Mouse (Mus musculus): ENCODE measurements at regions not wholly inside any gene's neighbourhood (a gene's known extent, or its start where the extent isn't known, plus 50 kb on each side); places are given as distances from the start of the nearest gene placed in this dataset.

DNA sequence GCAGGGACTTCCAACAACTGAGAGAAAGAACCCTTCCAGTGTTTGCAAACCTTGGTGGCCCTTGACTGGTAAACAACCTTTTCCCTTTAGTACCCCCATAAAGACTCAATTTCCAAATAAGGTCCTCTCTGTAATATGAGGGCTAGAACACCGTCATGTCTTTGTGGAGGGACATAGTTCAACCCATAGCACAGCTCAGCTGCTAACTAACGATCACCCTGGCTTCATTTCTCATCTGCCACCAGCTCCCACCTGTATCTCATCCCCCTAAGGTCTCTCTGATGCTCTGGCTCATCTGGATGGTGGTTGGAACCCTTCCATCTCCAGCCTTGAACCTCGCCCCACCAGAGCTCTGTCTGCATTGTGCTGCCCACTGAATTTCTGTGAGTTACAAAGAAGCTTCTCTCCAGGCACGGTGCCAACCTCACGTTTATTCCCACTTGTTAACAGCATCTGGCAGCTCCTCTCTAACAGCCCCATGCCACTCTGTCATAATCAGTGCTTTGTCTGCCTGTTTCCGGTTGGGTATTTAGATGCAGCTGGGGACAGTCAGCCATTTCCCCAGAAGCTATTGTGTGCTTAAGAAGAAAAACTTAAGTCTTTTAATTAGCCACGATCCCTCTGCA is 137.0 kb upstream of the Cdh5 start:
- H3K36me3 ChIP-seq (ENCODE audit: control insufficient read depth, insufficient read depth, low read length) = no peaks in the 10 kb centered on the region
- ATAC-seq (ENCODE audit: low FRiP score) (no peak), DNase-seq (ENCODE audit: low spot score, missing footprints) (no peak)
- H3K4me1 ChIP-seq (ENCODE audit: control insufficient read depth, insufficient read depth, low read length) = no peaks in the 10 kb centered on the region
- WGBS = 76% methylated on average over 7 of the region's 7 CpGs
- no peaks in the 10 kb centered on the region for H3K27me3 ChIP-seq (ENCODE audit: control insufficient read depth, insufficient read depth, low read length)
- H3K9me3 ChIP-seq (ENCODE audit: control insufficient read depth, low read length) = no peaks in the 10 kb centered on the region
- no peak overlapping the region for H3K27ac ChIP-seq (ENCODE audit: low read depth, low read length)
- no peak overlapping the region for H3K9ac ChIP-seq (ENCODE audit: low read length)
- no peak overlapping the region for H3K4me2 ChIP-seq
- H3K4me3 ChIP-seq (ENCODE audit: low read depth, low read length) = no peak overlapping the region

DNA sequence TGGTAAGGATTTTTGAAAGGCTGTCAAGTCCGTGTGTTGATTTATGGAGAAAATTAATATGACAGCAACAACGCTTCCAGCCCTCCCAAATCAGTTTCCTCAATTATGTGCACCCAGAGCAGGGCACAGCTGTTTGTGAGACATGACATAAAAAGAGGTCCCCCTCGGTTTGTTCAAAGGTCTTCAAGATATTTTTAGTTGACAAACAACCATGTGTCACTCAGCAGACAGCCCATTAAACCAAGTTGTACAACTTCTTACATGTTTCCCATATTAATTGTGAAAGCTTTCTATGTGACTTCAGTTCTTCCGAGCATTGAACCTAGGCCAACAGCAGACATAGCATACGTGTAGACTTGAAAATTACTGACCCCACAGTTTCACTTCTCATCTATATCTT is 131.5 kb upstream of the Cdh5 start:
- ATAC-seq (ENCODE audit: low FRiP score) (no peak), DNase-seq (ENCODE audit: low spot score, missing footprints) (no peak)
- H3K9ac ChIP-seq (ENCODE audit: low read length) = no peak overlapping the region
- no peak overlapping the region for H3K27ac ChIP-seq (ENCODE audit: low read depth, low read length)
- H3K27me3 ChIP-seq (ENCODE audit: control insufficient read depth, insufficient read depth, low read length) = no peaks in the 10 kb centered on the region
- H3K4me3 ChIP-seq (ENCODE audit: low read depth, low read length) = no peak overlapping the region
- no peak overlapping the region for H3K4me2 ChIP-seq
- no peaks in the 10 kb centered on the region for H3K36me3 ChIP-seq (ENCODE audit: control insufficient read depth, insufficient read depth, low read length)
- 89% methylated on average over 5 of the region's 5 CpGs for WGBS
- no peaks in the 10 kb centered on the region for H3K4me1 ChIP-seq (ENCODE audit: control insufficient read depth, insufficient read depth, low read length)
- H3K9me3 ChIP-seq (ENCODE audit: control insufficient read depth, low read length) = no peaks in the 10 kb centered on the region

GRCm38 (mm10) chr8:103970511-103970910 is 130.9 kb upstream of the Cdh5 start:
- no peak for ATAC-seq (ENCODE audit: low FRiP score)
- H3K9ac ChIP-seq (ENCODE audit: low read length) = no peak overlapping the region

GRCm38 (mm10) chr8:103970966-103971365 is 130.5 kb upstream of the Cdh5 start:
- Histone ChIP-seq H3K4me1 (ENCODE audit: control insufficient read depth, insufficient read depth, low read length) (no peaks in the 10 kb centered on the region), H3K27ac (ENCODE audit: low read depth, low read length) (no peak overlapping the region), H3K27me3 (ENCODE audit: control insufficient read depth, insufficient read depth, low read length) (no peaks in the 10 kb centered on the region), H3K4me3 (ENCODE audit: low read depth, low read length) (no peak overlapping the region), H3K9me3 (ENCODE audit: control insufficient read depth, low read length) (no peaks in the 10 kb centered on the region), H3K4me2 (no peak overlapping the region), H3K9ac (ENCODE audit: low read length) (no peak overlapping the region), H3K36me3 (ENCODE audit: control insufficient read depth, insufficient read depth, low read length) (no peaks in the 10 kb centered on the region)
- WGBS = 93% methylated on average over 4 of the region's 4 CpGs
- ATAC-seq (ENCODE audit: low FRiP score) (no peak), DNase-seq (ENCODE audit: low spot score, missing footprints) (no peak)

More at GRCm38 (mm10) chr8:103970511-103970910, 130.9 kb upstream of the Cdh5 start:
- Histone ChIP-seq H3K27me3 (ENCODE audit: control insufficient read depth, insufficient read depth, low read length) (no peaks in the 10 kb centered on the region), H3K36me3 (ENCODE audit: control insufficient read depth, insufficient read depth, low read length) (no peaks in the 10 kb centered on the region), H3K4me1 (ENCODE audit: control insufficient read depth, insufficient read depth, low read length) (no peaks in the 10 kb centered on the region), H3K4me2 (no peak overlapping the region), H3K27ac (ENCODE audit: low read depth, low read length) (no peak overlapping the region), H3K4me3 (ENCODE audit: low read depth, low read length) (no peak overlapping the region), H3K9me3 (ENCODE audit: control insufficient read depth, low read length) (no peaks in the 10 kb centered on the region)
- no peak for DNase-seq (ENCODE audit: low spot score, missing footprints)
- 86% methylated on average over 3 of the region's 3 CpGs for WGBS

DNA sequence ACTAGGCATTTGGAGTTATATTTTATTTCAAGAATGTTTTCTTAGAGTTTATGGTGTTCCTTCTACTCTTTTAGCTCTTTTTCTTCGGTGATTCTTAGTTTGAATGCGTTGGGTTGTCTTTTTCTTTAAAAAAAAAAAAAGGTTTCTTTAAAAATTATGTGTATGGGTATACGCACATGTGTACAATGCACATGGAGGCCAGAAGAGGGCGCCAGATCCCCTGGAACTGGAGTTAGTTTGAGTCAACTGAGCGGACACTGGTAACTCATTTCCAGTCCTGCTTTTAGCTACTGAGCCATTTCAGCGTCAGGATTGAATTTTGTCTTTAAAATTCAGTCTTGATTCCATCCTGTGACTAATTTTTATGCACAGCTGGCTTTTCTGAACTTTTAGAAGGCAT is 124.9 kb upstream of the Cdh5 start:
- DNase-seq (ENCODE audit: low spot score, missing footprints) (no peak), ATAC-seq (ENCODE audit: low FRiP score) (no peak)
- Histone ChIP-seq H3K9me3 (ENCODE audit: control insufficient read depth, low read length) (no peaks in the 10 kb centered on the region), H3K4me1 (ENCODE audit: control insufficient read depth, insufficient read depth, low read length) (no peaks in the 10 kb centered on the region), H3K4me2 (no peak overlapping the region), H3K27ac (ENCODE audit: low read depth, low read length) (no peak overlapping the region), H3K9ac (ENCODE audit: low read length) (no peak overlapping the region), H3K36me3 (ENCODE audit: control insufficient read depth, insufficient read depth, low read length) (no peaks in the 10 kb centered on the region), H3K27me3 (ENCODE audit: control insufficient read depth, insufficient read depth, low read length) (no peaks in the 10 kb centered on the region), H3K4me3 (ENCODE audit: low read depth, low read length) (no peak overlapping the region)
- 77% methylated on average over 6 of the region's 6 CpGs for WGBS

- Histone ChIP-seq H3K36me3 (ENCODE audit: control insufficient read depth, insufficient read depth, low read length) (no peaks in the 10 kb centered on the region), H3K27me3 (ENCODE audit: control insufficient read depth, insufficient read depth, low read length) (no peaks in the 10 kb centered on the region), H3K9me3 (ENCODE audit: control insufficient read depth, low read length) (no peaks in the 10 kb centered on the region), H3K4me2 (no peak overlapping the region), H3K9ac (ENCODE audit: low read length) (no peak overlapping the region), H3K27ac (ENCODE audit: low read depth, low read length) (no peak overlapping the region), H3K4me1 (ENCODE audit: control insufficient read depth, insufficient read depth, low read length) (peaks cover 1% of the 10 kb centered on the region; the same call in 1 of the 2 replicates), H3K4me3 (ENCODE audit: low read depth, low read length) (no peak overlapping the region)
- ATAC-seq (ENCODE audit: low FRiP score) = no peak
- 90% methylated on average over 5 of the region's 5 CpGs for WGBS
- no peak for DNase-seq (ENCODE audit: low spot score, missing footprints)
Measured at GRCm38 (mm10) chr8:103978948-103979347, 122.5 kb upstream of the Cdh5 start.

GRCm38 (mm10) chr8:103983860-103984594 is 117.4 kb upstream of the Cdh5 start:
- 46% methylated on average over 11 of the region's 11 CpGs for WGBS
- no peak overlapping the region for H3K4me3 ChIP-seq (ENCODE audit: low read depth, low read length)

DNA sequence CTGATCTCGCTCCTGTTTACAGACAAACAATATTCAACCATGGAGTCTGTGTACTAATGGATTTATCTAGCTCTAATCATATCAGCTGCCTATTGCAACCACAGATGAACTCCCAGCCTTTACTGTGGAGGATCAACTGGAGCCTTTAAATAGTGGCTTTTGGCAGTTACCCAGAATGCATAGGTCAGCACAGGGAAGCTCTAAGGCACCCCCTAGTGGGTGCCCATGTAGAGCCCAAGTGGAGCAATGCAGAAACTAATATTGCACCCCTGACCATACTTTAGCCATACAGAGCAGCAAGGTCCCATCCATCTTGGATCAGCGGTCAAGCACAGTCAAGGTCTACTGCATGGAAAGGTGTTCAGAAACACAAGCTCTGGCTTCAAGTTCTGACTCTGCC is 115.8 kb upstream of the Cdh5 start:
- Histone ChIP-seq H3K36me3 (ENCODE audit: control insufficient read depth, insufficient read depth, low read length) (no peaks in the 10 kb centered on the region), H3K27ac (ENCODE audit: low read depth, low read length) (no peak overlapping the region), H3K9ac (ENCODE audit: low read length) (no peak overlapping the region), H3K9me3 (ENCODE audit: control insufficient read depth, low read length) (no peaks in the 10 kb centered on the region), H3K4me1 (ENCODE audit: control insufficient read depth, insufficient read depth, low read length) (peaks cover 2% of the 10 kb centered on the region; the same call in 1 of the 2 replicates), H3K27me3 (ENCODE audit: control insufficient read depth, insufficient read depth, low read length) (no peaks in the 10 kb centered on the region), H3K4me3 (ENCODE audit: low read depth, low read length) (no peak overlapping the region), H3K4me2 (no peak overlapping the region)
- ATAC-seq (ENCODE audit: low FRiP score) (no peak), DNase-seq (ENCODE audit: low spot score, missing footprints) (no peak)
- WGBS = 90% methylated on average over 2 of the region's 2 CpGs

More at GRCm38 (mm10) chr8:103983860-103984594, 117.4 kb upstream of the Cdh5 start:
- Histone ChIP-seq H3K27ac (ENCODE audit: low read depth, low read length) (no peak overlapping the region), H3K4me1 (ENCODE audit: control insufficient read depth, insufficient read depth, low read length) (peaks cover 2% of the 10 kb centered on the region; the same call in 1 of the 2 replicates), H3K9me3 (ENCODE audit: control insufficient read depth, low read length) (no peaks in the 10 kb centered on the region), H3K27me3 (ENCODE audit: control insufficient read depth, insufficient read depth, low read length) (no peaks in the 10 kb centered on the region), H3K9ac (ENCODE audit: low read length) (no peak overlapping the region), H3K36me3 (ENCODE audit: control insufficient read depth, insufficient read depth, low read length) (no peaks in the 10 kb centered on the region), H3K4me2 (no peak overlapping the region)
- DNase-seq (ENCODE audit: low spot score, missing footprints) = no peak
- ATAC-seq (ENCODE audit: low FRiP score) = no peak

- H3K4me3 ChIP-seq (ENCODE audit: low read depth, low read length) = no peak overlapping the region
- H3K4me2 ChIP-seq = no peak overlapping the region
- no peak overlapping the region for H3K27ac ChIP-seq (ENCODE audit: low read depth, low read length)
- no peaks in the 10 kb centered on the region for H3K4me1 ChIP-seq (ENCODE audit: control insufficient read depth, insufficient read depth, low read length)
- ATAC-seq (ENCODE audit: low FRiP score) (no peak), DNase-seq (ENCODE audit: low spot score, missing footprints) (peak; percentile 41)
- no peaks in the 10 kb centered on the region for H3K9me3 ChIP-seq (ENCODE audit: control insufficient read depth, low read length)
- H3K27me3 ChIP-seq (ENCODE audit: control insufficient read depth, insufficient read depth, low read length) = no peaks in the 10 kb centered on the region
- H3K9ac ChIP-seq (ENCODE audit: low read length) = no peak overlapping the region
- no peaks in the 10 kb centered on the region for H3K36me3 ChIP-seq (ENCODE audit: control insufficient read depth, insufficient read depth, low read length)
- 92% methylated on average over 2 of the region's 2 CpGs for WGBS
Measured at GRCm38 (mm10) chr8:103993897-103994296, 107.5 kb upstream of the Cdh5 start.

All from midbrain, embryonic 11.5 days (tissue).